Mouse (Mus musculus): ENCODE data around the gene Nifk. TPM values are rescaled to one million over a fixed set of nuclear protein-coding genes. Genes with fewer than 3 reads are reported as not detected.
A peak's percentile ranks its signal among the peaks of the same experiment; 100 is the strongest.

Nifk gene
- total and polyA plus RNA-seq, 3 experiments, result 133 to 316 (median 187) TPM

DNA sequence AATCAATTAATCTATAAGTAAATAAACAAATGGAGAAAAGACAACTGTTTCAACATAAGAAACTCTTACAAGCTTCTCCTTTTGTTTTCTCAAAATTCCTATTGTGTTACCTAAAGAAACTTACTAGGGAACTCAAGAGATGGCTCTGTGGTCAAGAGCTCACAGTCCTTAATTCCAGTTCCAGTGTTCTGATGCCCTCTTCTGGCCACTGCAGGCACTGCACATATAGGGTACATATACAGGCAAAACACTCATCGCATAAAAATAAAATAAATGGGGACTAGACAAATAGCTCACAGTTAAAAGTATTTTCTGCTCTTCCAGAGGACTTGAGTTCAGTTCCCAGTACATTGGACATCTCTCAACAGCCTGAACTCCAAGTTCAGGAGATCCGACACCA is 943 bp upstream of the Nifk start:
- H3K9ac ChIP-seq (ENCODE audit: control insufficient read depth, low read depth, low read length, poor library complexity, severe bottlenecking), result no peak overlapping the region; the same call in 1 of the 2 replicates
- DNase-seq (ENCODE audit: low read depth, low spot score), result peak; percentile 84
- no peaks in the 10 kb centered on the region for H3K9me3 ChIP-seq (replicated peaks; ENCODE audit: insufficient read depth, low read length)

DNA sequence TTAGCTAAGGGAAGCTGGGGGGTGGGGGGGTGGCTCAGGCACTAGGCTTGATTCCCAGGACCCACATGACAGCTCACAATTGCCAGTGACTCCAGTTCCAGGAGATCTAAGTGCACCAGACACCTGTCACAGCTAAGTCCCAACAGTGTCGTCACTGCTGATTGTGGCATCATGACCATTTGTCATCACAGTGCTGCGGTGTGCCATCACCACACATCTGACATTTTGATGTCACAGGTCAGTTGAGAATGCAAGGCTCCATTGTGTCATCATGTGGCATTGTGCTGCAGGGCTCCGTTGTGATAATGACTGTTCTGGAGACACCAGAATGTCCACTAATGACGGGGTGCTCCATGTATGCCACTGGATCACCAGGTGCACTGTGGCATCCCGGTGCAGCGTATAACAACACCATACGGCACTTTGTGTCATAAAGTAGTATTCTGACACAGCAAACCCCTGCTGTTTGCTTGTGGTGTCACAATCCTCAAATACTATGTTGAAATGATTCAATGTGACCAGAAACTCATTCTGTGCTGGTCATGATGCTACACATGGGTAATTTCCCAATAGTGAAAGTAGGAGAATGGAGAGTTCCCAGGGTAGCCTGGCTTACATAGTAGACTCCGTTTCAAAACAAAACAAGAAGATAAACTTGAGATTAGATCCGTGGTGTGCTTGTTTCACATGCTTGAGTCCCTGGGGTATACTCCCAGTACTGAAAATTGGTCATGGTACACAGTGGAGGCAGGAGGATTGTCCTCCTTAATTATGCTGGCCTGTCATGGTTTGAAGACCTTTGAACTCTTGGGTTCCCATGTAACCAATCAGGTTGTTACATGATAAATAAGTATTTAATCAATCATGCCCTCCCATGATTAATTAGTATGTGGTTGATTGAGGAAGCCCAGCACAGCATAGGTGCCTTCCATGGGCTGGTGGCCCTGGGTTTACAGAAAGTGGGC is 13.4 kb downstream of the Nifk start:
- Histone ChIP-seq H3K79me2 (ENCODE audit: control insufficient read depth, insufficient read depth, low read length, poor library complexity) (no peaks in the 10 kb centered on the region), H3K36me3 (ENCODE audit: control insufficient read depth in 1 of 2, insufficient read depth in 2 of 2, low read length in 2 of 2) (peaks cover 0 to 24% of the 10 kb centered on the region in 2 experiments; a peak in 2 of 4 replicates), H3K9me3 (replicated peaks; ENCODE audit: insufficient read depth, low read length) (no peaks in the 10 kb centered on the region), H3K27me3 (ENCODE audit: control insufficient read depth in 1 of 2, insufficient read depth in 2 of 2, low read length in 2 of 2) (no peaks in the 10 kb centered on the region), H3K4me3 (ENCODE audit: control insufficient read depth in 1 of 2, insufficient read depth in 1 of 2, low read depth in 2 of 2, low read length in 2 of 2) (no peak overlapping the region), H3K27ac (ENCODE audit: control insufficient read depth, low read depth, low read length) (no peak overlapping the region), H3K9ac (ENCODE audit: control insufficient read depth, low read depth, low read length, poor library complexity, severe bottlenecking) (no peak overlapping the region), H3K4me1 (ENCODE audit: control insufficient read depth in 1 of 2, insufficient read depth in 2 of 2, low read length in 2 of 2) (no peaks in the 10 kb centered on the region)
- DNase-seq (ENCODE audit: low read depth, low spot score), result no peak
- TF ChIP-seq BHLHE40 (IDR thresholded peaks at IDR 0.05; ENCODE audit: borderline replicate concordance, low read depth, low read length) (no peak), POLR2AphosphoS2 (IDR thresholded peaks at IDR 0.05; ENCODE audit: low read length) (peak; percentile 13; the same call in 1 of the 2 replicates), POLR2AphosphoS5 (IDR thresholded peaks at IDR 0.05; ENCODE audit: borderline replicate concordance, low read depth, low read length) (0 out of 2 replicates have a peak, but pooled peaks have one; percentile 53), NELFE (IDR thresholded peaks at IDR 0.05; ENCODE audit: low read depth, low read length) (no peak), MAX (IDR thresholded peaks at IDR 0.05; ENCODE audit: low read length) (no peak), EP300 (IDR thresholded peaks at IDR 0.05; ENCODE audit: low read depth in 1 of 2, low read length in 2 of 2) (no peak), USF2 (IDR thresholded peaks at IDR 0.05; ENCODE audit: borderline replicate concordance in 1 of 2, insufficient read depth in 1 of 2, low read depth in 1 of 2, low read length in 2 of 2) (no peak)

More for the DNA sequence above, 943 bp upstream of the Nifk start:
- peak overlapping the region; percentile 12; the same call in 1 of the 2 replicates for H3K27ac ChIP-seq (ENCODE audit: control insufficient read depth, low read depth, low read length)
- H3K27me3 ChIP-seq (ENCODE audit: control insufficient read depth in 1 of 2, insufficient read depth in 2 of 2, low read length in 2 of 2), result no peaks in the 10 kb centered on the region
- peaks cover 9 to 22% of the 10 kb centered on the region in 2 experiments for H3K36me3 ChIP-seq (ENCODE audit: control insufficient read depth in 1 of 2, insufficient read depth in 2 of 2, low read length in 2 of 2)
- peaks cover 41% of the 10 kb centered on the region for H3K79me2 ChIP-seq (ENCODE audit: control insufficient read depth, insufficient read depth, low read length, poor library complexity)
- TF ChIP-seq SMC3 (IDR thresholded peaks at IDR 0.05; ENCODE audit: low read depth, low read length), result peak; percentile 66
- TF ChIP-seq JUND (IDR thresholded peaks at IDR 0.05; ENCODE audit: low read depth, low read length), result 0 out of 2 replicates have a peak, but pooled peaks have one; percentile 12
- no peak for TF ChIP-seq MAX (IDR thresholded peaks at IDR 0.05; ENCODE audit: low read length)
- TF ChIP-seq BHLHE40 (IDR thresholded peaks at IDR 0.05; ENCODE audit: borderline replicate concordance, low read depth, low read length), result no peak
- TF ChIP-seq HCFC1 (IDR thresholded peaks at IDR 0.05; ENCODE audit: low read depth, low read length), result peak; percentile 46; the same call in 1 of the 2 replicates
- TF ChIP-seq EP300 (IDR thresholded peaks at IDR 0.05; ENCODE audit: low read depth in 1 of 2, low read length in 2 of 2), result no peak
- no peak for TF ChIP-seq MYC (IDR thresholded peaks at IDR 0.05; ENCODE audit: low read depth, low read length)
- peak; percentile 66 for TF ChIP-seq ZC3H11A (IDR thresholded peaks at IDR 0.05; ENCODE audit: low read depth, low read length)
- no peak for TF ChIP-seq MEF2A (IDR thresholded peaks at IDR 0.05; ENCODE audit: extremely low read depth, insufficient replicate concordance, low read depth, low read length, poor library complexity, severe bottlenecking)
- TF ChIP-seq MAZ (IDR thresholded peaks at IDR 0.05; ENCODE audit: low read depth, low read length), result no peak
- 0 out of 2 replicates have a peak, but pooled peaks have one; percentile 18 for TF ChIP-seq ETS1 (IDR thresholded peaks at IDR 0.05; ENCODE audit: low read depth, low read length)
- TF ChIP-seq CHD2 (IDR thresholded peaks at IDR 0.05; ENCODE audit: low read length), result no peak
- TF ChIP-seq RCOR1 (IDR thresholded peaks at IDR 0.05; ENCODE audit: low read depth, low read length), result no peak
- no peak for TF ChIP-seq POLR2A (IDR thresholded peaks at IDR 0.05; ENCODE audit: control insufficient read depth in 1 of 2, insufficient read depth in 1 of 2, low read depth in 1 of 2, low read length in 2 of 2, poor library complexity in 1 of 2)
- no peak for TF ChIP-seq UBTF (IDR thresholded peaks at IDR 0.05; ENCODE audit: borderline replicate concordance, insufficient read depth, low read depth, low read length)
- TF ChIP-seq RAD21 (IDR thresholded peaks at IDR 0.05; ENCODE audit: low read depth, low read length), result peak; percentile 78
- TF ChIP-seq MYB (IDR thresholded peaks at IDR 0.05; ENCODE audit: low read depth, low read length), result no peak
- TF ChIP-seq CTCF (IDR thresholded peaks at IDR 0.05 in 2 of 3, conservative IDR thresholded peaks at IDR 0.05 in 1 of 3; ENCODE audit: control insufficient read depth in 1 of 3, insufficient read depth in 1 of 3, low read depth in 2 of 3, low read length in 3 of 3, poor library complexity in 1 of 3, severe bottlenecking in 1 of 3), result peak; percentile 71 to 78 (median 76)
- TF ChIP-seq MXI1 (IDR thresholded peaks at IDR 0.05; ENCODE audit: low read depth, low read length), result no peak
- H3K4me3 ChIP-seq (ENCODE audit: control insufficient read depth in 1 of 2, insufficient read depth in 1 of 2, low read depth in 2 of 2, low read length in 2 of 2), result peak overlapping the region; percentile 53 to 54; a peak in 2 of 4 replicates
- H3K4me1 ChIP-seq (ENCODE audit: control insufficient read depth in 1 of 2, insufficient read depth in 2 of 2, low read length in 2 of 2), result peaks cover 0 to 14% of the 10 kb centered on the region in 2 experiments; a peak in 2 of 4 replicates

Data from MEL (cell line).